Mouse (Mus musculus) kidney, embryonic 14.5 days (tissue): ENCODE data around the gene Tti1. TPM values are rescaled to one million over a fixed set of nuclear protein-coding genes. Genes with fewer than 3 reads are reported as not detected.

Experiments used
- ATAC-seq: fragments of 200-750 bp; cut with Nextera tagmentation; 2 replicates; pipeline ENCODE4 v1.8.0; 2017; ENCODE audit warnings: moderate number of reproducible peaks, mild to moderate bottlenecking, moderate TSS enrichment, moderate library complexity; ENCODE audit not compliant: low FRiP score, low TSS enrichment
- H3K27ac ChIP-seq: fragments of 300-500 bp; sonication (generic); 2 replicates; pipeline ENCODE4 v1.5.1; 2014; ENCODE audit warnings: low read depth, mild to moderate bottlenecking, low read length, moderate library complexity, mixed read lengths
- H3K27me3 ChIP-seq: fragments of 300-500 bp; sonication (generic); 2 replicates; pipeline ENCODE4 v1.6.1; 2014; ENCODE audit warnings: mild to moderate bottlenecking, low read length; ENCODE audit not compliant: control insufficient read depth, insufficient read depth
- H3K36me3 ChIP-seq: fragments of 300-500 bp; sonication (generic); 2 replicates; pipeline ENCODE4 v1.6.1; 2014; ENCODE audit warnings: low read length, mixed read lengths; ENCODE audit not compliant: control insufficient read depth, insufficient read depth
- H3K4me1 ChIP-seq: fragments of 300-500 bp; sonication (generic); 2 replicates; pipeline ENCODE4 v1.6.1; 2014; ENCODE audit warnings: low read length, mixed read lengths; ENCODE audit not compliant: control insufficient read depth, insufficient read depth
- H3K4me2 ChIP-seq: fragments of 300-500 bp; sonication (generic); replicated peaks from 2 replicates; pipeline ENCODE4 v1.6.1; 2014; ENCODE audit warnings: low read depth, mild to moderate bottlenecking, low read length
- H3K4me3 ChIP-seq: fragments of 300-500 bp; sonication (generic); 2 replicates; pipeline ENCODE4 v1.5.1; 2014; ENCODE audit warnings: mild to moderate bottlenecking, low read length
- H3K9ac ChIP-seq: fragments of 300-500 bp; sonication (generic); 2 replicates; pipeline ENCODE4 v1.6.1; 2014; ENCODE audit warnings: low read depth, mild to moderate bottlenecking, low read length, moderate library complexity
- H3K9me3 ChIP-seq: fragments of 300-500 bp; sonication (generic); 2 replicates; pipeline ENCODE4 v1.6.1; 2016; ENCODE audit warnings: low read length; ENCODE audit not compliant: control insufficient read depth
- WGBS: fragments of 180-500 bp; shearing (Covaris S2); extraction: QIAGEN DNeasy Blood & Tissue Kit; methylation state at CpG from one replicate; pipeline ENCODE4 v1.1.7; 2014; 5-methylcytosine and 5-hydroxymethylcytosine counted together
- polyA plus RNA-seq: library from polyadenylated mRNA; unstranded; fragments of >200 nt; fragmentation: Nextera tagmentation; extraction: Ambion mirVana; gene quantifications from 2 replicates; pipeline ENCODE4 v1.2.1, GENCODE M21; 2014

Tti1 gene
- polyA plus RNA-seq, 1 experiment from 2014 or later, result 26.6 TPM

DNA sequence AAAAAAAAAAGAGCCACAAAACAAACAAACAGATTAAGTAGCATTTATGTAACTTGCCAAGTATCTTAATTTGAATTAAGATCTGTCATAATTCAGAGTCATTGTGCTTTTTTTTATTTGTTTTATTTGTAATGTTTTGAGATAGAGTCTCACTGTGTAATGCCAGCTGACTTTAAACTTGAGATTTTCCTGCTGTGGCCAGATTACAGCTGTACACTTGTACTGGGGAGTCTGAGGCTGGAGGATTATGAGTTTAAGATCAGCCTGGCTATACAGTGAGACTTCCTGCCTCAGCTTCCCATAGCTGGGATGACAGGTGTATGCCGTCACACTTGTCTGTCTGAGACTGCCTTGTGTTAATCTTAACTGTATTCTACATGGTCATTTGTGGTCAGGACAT, 20.5 kb upstream of the Tti1 start:
- H3K9ac ChIP-seq, result no peak overlapping the region
- H3K9me3 ChIP-seq, result no peaks in the 10 kb centered on the region
- H3K36me3 ChIP-seq, result peaks cover 70% of the 10 kb centered on the region
- H3K4me3 ChIP-seq, result no peak overlapping the region
- no peak overlapping the region for H3K4me2 ChIP-seq
- no peak overlapping the region for H3K27ac ChIP-seq
- H3K4me1 ChIP-seq, result no peaks in the 10 kb centered on the region
- ATAC-seq, result no peak
- no peaks in the 10 kb centered on the region for H3K27me3 ChIP-seq
- 100% methylated on average over 1 of the region's 1 CpGs for WGBS

- ATAC-seq, result no peak
- H3K4me2 ChIP-seq, result no peak overlapping the region
- no peaks in the 10 kb centered on the region for H3K9me3 ChIP-seq
- H3K4me3 ChIP-seq, result no peak overlapping the region
- no peaks in the 10 kb centered on the region for H3K4me1 ChIP-seq
- WGBS, result 76% methylated on average over 3 of the region's 3 CpGs
- H3K27me3 ChIP-seq, result no peaks in the 10 kb centered on the region
- no peak overlapping the region for H3K27ac ChIP-seq
- H3K36me3 ChIP-seq, result peaks cover 78% of the 10 kb centered on the region
- H3K9ac ChIP-seq, result no peak overlapping the region
These were observed 19.7 kb upstream of the Tti1 start for GRCm38 (mm10) chr2:158047903-158048302.

DNA sequence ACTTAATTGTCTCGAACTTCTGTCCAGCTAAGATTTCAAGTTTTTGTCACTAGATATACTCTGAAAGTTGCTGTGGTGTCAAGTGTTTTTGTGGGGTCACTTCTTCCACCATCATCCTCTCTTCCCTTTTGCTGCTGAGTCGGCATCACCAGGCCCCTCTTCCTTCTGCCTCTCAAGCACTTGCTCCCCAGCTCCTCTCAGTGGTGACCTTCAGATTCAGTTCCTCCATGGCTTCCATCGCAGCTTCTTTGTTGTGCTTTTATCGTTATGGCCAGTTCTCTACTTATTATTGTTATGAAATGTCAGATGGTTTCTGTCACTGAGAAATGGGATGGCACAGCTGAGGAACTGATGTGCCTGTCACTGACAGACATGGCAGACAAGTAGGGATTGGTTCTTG, 18.0 kb upstream of the Tti1 start:
- Histone ChIP-seq H3K36me3 (peaks cover 76% of the 10 kb centered on the region), H3K4me1 (no peaks in the 10 kb centered on the region), H3K4me3 (no peak overlapping the region), H3K4me2 (no peak overlapping the region), H3K27me3 (no peaks in the 10 kb centered on the region), H3K9ac (no peak overlapping the region), H3K27ac (no peak overlapping the region), H3K9me3 (no peaks in the 10 kb centered on the region)
- WGBS, result 72% methylated on average over 4 of the region's 4 CpGs
- no peak for ATAC-seq

DNA sequence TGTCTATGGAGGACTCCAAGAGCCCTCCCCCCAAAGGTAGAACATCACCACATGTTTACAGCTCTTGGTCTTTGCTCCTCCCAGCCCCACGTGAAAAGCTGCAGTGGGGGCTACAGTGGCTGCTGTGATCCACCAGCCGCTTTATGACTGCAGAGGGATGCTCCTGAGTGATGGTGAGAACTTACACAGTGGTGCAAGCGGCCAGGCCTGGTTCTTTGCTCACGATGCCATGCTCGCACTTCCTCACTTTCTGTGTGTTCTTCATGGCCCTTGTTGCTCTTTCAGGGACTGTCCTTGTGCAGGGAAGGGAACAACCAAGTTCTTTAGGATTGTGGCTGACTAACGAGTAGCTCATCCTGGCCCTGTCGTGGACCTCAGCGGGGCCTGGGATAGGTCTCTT, 15.3 kb upstream of the Tti1 start:
- ATAC-seq, result no peak
- Histone ChIP-seq H3K9me3 (no peaks in the 10 kb centered on the region), H3K27ac (no peak overlapping the region), H3K4me1 (no peaks in the 10 kb centered on the region), H3K4me2 (no peak overlapping the region), H3K36me3 (peaks cover 76% of the 10 kb centered on the region), H3K9ac (no peak overlapping the region), H3K4me3 (no peak overlapping the region), H3K27me3 (no peaks in the 10 kb centered on the region)
- WGBS, result 79% methylated on average over 8 of the region's 8 CpGs

DNA sequence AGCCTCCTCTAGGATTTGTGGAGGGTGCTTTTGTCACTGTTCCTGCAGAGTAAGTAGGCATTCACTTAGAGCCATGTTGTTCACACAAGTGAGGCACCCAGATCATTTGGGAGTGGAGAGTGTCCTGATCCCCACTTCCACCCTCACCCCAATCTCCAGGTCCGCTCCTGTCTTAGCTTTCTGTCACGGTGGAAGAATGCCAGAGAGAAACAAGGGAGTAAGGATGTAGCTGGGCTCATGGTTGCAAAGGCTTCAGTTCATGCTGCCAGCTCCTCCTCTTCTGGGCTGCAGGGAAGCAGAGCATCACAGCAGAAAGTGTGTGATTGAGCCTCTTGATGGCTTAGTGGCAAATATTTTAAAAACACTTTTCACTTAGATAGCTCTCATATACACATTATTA, 12.2 kb upstream of the Tti1 start:
- H3K4me1 ChIP-seq, result no peaks in the 10 kb centered on the region
- H3K27ac ChIP-seq, result no peak overlapping the region
- 69% methylated on average over 2 of the region's 2 CpGs for WGBS
- H3K4me3 ChIP-seq, result no peak overlapping the region
- no peak overlapping the region for H3K4me2 ChIP-seq
- no peaks in the 10 kb centered on the region for H3K27me3 ChIP-seq
- no peaks in the 10 kb centered on the region for H3K9me3 ChIP-seq
- peaks cover 69% of the 10 kb centered on the region for H3K36me3 ChIP-seq
- no peak for ATAC-seq
- no peak overlapping the region for H3K9ac ChIP-seq

DNA sequence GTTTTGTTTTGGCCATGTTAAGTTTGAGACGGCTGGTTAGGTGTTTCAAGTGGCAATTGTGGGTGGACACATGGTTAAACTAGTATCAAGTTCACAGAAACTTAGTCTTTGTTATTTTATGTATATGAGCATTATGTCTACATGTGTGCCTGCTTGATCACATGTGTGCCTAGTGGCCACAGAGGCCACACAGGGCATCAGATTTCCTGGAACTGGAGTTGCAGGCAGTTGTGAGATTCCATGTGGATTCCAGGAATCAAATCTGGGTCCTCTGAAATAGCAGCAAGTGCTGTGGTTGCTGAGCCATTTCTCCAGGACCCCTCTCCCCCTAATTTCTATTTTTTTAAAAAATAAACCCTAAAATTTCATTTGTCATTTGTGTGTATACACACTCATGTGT, 11.4 kb upstream of the Tti1 start:
- ATAC-seq, result no peak
- H3K4me3 ChIP-seq, result no peak overlapping the region
- no peaks in the 10 kb centered on the region for H3K27me3 ChIP-seq
- H3K4me1 ChIP-seq, result no peaks in the 10 kb centered on the region
- H3K9me3 ChIP-seq, result no peaks in the 10 kb centered on the region
- 68% methylated on average over 1 of the region's 1 CpGs for WGBS
- H3K4me2 ChIP-seq, result no peak overlapping the region
- H3K9ac ChIP-seq, result no peak overlapping the region
- peaks cover 62% of the 10 kb centered on the region for H3K36me3 ChIP-seq
- no peak overlapping the region for H3K27ac ChIP-seq

DNA sequence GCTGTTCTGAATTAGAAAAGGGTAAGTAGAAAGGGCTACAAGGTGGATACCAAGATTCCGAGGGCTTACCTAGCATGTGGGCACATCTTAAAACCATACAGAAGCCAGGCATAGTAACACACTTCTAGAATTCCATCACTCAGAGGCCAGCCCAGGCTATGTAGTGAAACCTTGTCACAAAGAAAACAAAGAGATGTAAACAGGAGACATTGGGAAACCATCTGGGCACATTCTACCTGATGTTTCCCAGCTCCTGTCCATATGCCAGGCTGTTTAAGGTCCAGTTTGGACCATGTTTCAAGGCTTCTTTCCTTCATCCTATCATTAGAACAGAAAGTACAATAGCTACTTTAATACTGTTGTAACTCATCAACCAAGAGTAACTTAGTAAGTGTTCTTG, 9.3 kb upstream of the Tti1 start:
- 94% methylated on average over 1 of the region's 1 CpGs for WGBS

GRCm38 (mm10) chr2:158036953-158037352, 8.7 kb upstream of the Tti1 start:
- Histone ChIP-seq H3K36me3 (peaks cover 42% of the 10 kb centered on the region), H3K4me3 (no peak overlapping the region), H3K9ac (no peak overlapping the region), H3K4me2 (no peak overlapping the region), H3K27ac (no peak overlapping the region), H3K4me1 (no peaks in the 10 kb centered on the region), H3K9me3 (no peaks in the 10 kb centered on the region), H3K27me3 (no peaks in the 10 kb centered on the region)
- WGBS, result 67% methylated on average over 7 of the region's 7 CpGs
- no peak for ATAC-seq

More for the DNA sequence above, 9.3 kb upstream of the Tti1 start:
- no peak overlapping the region for H3K4me3 ChIP-seq
- H3K27me3 ChIP-seq, result no peaks in the 10 kb centered on the region
- no peaks in the 10 kb centered on the region for H3K4me1 ChIP-seq
- H3K36me3 ChIP-seq, result peaks cover 43% of the 10 kb centered on the region
- H3K4me2 ChIP-seq, result no peak overlapping the region
- H3K9ac ChIP-seq, result no peak overlapping the region
- no peak for ATAC-seq
- no peaks in the 10 kb centered on the region for H3K9me3 ChIP-seq
- no peak overlapping the region for H3K27ac ChIP-seq

GRCm38 (mm10) chr2:158036408-158036807, 8.2 kb upstream of the Tti1 start:
- H3K4me3 ChIP-seq, result no peak overlapping the region
- peaks cover 2% of the 10 kb centered on the region; the same call in 1 of the 2 replicates for H3K4me1 ChIP-seq
- 89% methylated on average over 6 of the region's 6 CpGs for WGBS
- no peaks in the 10 kb centered on the region for H3K27me3 ChIP-seq
- H3K4me2 ChIP-seq, result no peak overlapping the region
- H3K27ac ChIP-seq, result no peak overlapping the region
- no peak overlapping the region for H3K9ac ChIP-seq
- H3K36me3 ChIP-seq, result peaks cover 37% of the 10 kb centered on the region
- no peaks in the 10 kb centered on the region for H3K9me3 ChIP-seq
- ATAC-seq, result no peak

DNA sequence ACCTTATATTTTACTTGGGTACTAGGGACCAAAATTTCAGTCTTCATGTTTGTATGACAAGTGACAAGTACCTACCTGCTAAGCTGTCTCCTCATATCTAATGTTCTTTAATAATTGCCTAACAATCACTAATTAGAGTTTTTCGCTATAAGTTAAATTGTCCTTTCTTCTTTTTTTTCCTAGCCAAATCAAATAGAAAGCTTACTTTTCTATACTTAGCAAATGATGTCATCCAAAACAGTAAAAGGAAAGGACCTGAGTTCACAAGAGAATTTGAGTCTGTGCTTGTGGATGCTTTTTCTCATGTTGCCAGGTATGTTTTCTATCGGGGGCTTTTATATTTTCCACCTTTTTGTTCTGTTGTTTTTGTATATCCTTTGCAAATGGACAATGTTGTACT, 7.6 kb upstream of the Tti1 start:
- no peak overlapping the region for H3K4me3 ChIP-seq
- no peak overlapping the region for H3K9ac ChIP-seq
- H3K36me3 ChIP-seq, result peaks cover 33% of the 10 kb centered on the region
- 88% methylated on average over 2 of the region's 2 CpGs for WGBS
- H3K27ac ChIP-seq, result no peak overlapping the region
- H3K9me3 ChIP-seq, result no peaks in the 10 kb centered on the region
- H3K4me2 ChIP-seq, result no peak overlapping the region
- ATAC-seq, result no peak
- H3K4me1 ChIP-seq, result peaks cover 8% of the 10 kb centered on the region; the same call in 1 of the 2 replicates
- no peaks in the 10 kb centered on the region for H3K27me3 ChIP-seq
